Mouse (Mus musculus): ENCODE results near the gene Filip1l.

Gene Filip1l

GRCm38 (mm10) chr16:57398387-57399214 lies 45.7 kb downstream of the Filip1l start:
- peak; percentile 78 for DNase-seq (ENCODE audit: low read depth)

- peak; percentile 35 for DNase-seq (ENCODE audit: low read depth)
These were observed 46.7 kb downstream of the Filip1l start for GRCm38 (mm10) chr16:57399566-57399965.

- no peak for DNase-seq (ENCODE audit: low read depth)
These were observed 48.8 kb downstream of the Filip1l start for GRCm38 (mm10) chr16:57401702-57402101.

GRCm38 (mm10) chr16:57402910-57403309 lies 50.0 kb downstream of the Filip1l start:
- peak; percentile 40 for DNase-seq (ENCODE audit: low read depth)

GRCm38 (mm10) chr16:57403825-57404224 lies 50.9 kb downstream of the Filip1l start:
- no peak for DNase-seq (ENCODE audit: low read depth)

- DNase-seq (ENCODE audit: low read depth): no peak
These were observed 59.9 kb downstream of the Filip1l start for GRCm38 (mm10) chr16:57412766-57413165.

- DNase-seq (ENCODE audit: low read depth): no peak
These were observed 63.2 kb downstream of the Filip1l start for GRCm38 (mm10) chr16:57416049-57416448.

- DNase-seq (ENCODE audit: low read depth): no peak
These were observed 64.1 kb downstream of the Filip1l start for GRCm38 (mm10) chr16:57417017-57417416.

GRCm38 (mm10) chr16:57417955-57418354 lies 65.1 kb downstream of the Filip1l start:
- DNase-seq (ENCODE audit: low read depth): no peak

GRCm38 (mm10) chr16:57419332-57419731 lies 66.4 kb downstream of the Filip1l start:
- DNase-seq (ENCODE audit: low read depth): no peak

GRCm38 (mm10) chr16:57419881-57420280 lies 67.0 kb downstream of the Filip1l start:
- no peak for DNase-seq (ENCODE audit: low read depth)

- DNase-seq (ENCODE audit: low read depth): no peak
These were observed 68.1 kb downstream of the Filip1l start for GRCm38 (mm10) chr16:57420773-57421556.

- DNase-seq (ENCODE audit: low read depth): peak; percentile 56
These were observed 69.0 kb downstream of the Filip1l start for GRCm38 (mm10) chr16:57421680-57422417.

GRCm38 (mm10) chr16:57423001-57423800 lies 70.3 kb downstream of the Filip1l start:
- peak; percentile 77 for DNase-seq (ENCODE audit: low read depth)

GRCm38 (mm10) chr16:57426680-57427079 lies 73.8 kb downstream of the Filip1l start:
- DNase-seq (ENCODE audit: low read depth): no peak

GRCm38 (mm10) chr16:57427516-57428285 lies 74.8 kb downstream of the Filip1l start:
- peak; percentile 75 for DNase-seq (ENCODE audit: low read depth)

- DNase-seq (ENCODE audit: low read depth): no peak
These were observed 76.1 kb downstream of the Filip1l start for GRCm38 (mm10) chr16:57428977-57429376.

- DNase-seq (ENCODE audit: low read depth): no peak
These were observed 78.4 kb downstream of the Filip1l start for GRCm38 (mm10) chr16:57431294-57431693.

- no peak for DNase-seq (ENCODE audit: low read depth)
These were observed 80.3 kb downstream of the Filip1l start for GRCm38 (mm10) chr16:57433173-57433572.

GRCm38 (mm10) chr16:57433671-57434070 lies 80.8 kb downstream of the Filip1l start:
- DNase-seq (ENCODE audit: low read depth): no peak

- peak; percentile 93 for DNase-seq (ENCODE audit: low read depth)
These were observed 81.7 kb downstream of the Filip1l start for GRCm38 (mm10) chr16:57434640-57435039.

All from 416B (cell line).